Mouse (Mus musculus): Measurements from ENCODE around the gene Ube2r2.

Gene Ube2r2

DNA sequence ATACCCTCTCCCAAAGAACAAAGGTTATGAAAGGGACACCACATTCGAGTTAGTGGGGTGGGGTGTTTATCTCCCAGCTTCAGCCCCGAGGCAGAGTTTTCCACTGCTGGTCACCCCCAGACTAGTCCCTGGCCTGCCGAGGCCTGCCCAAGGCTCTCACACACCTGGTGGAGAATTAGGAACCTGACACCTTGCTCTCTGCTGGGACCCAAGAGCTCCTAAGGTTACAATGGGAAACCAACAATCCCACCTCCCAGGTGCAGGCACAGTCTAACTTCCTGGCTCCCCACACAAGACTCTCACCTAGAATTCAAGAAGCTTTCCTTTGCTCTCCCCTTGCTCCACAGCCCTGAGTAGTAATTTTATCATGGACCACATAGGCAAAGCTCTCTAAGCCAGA lies 18.7 kb upstream of the Ube2r2 start:
- no peak for DNase-seq (ENCODE audit: low read depth in 1 of 2, low spot score in 2 of 2)

- DNase-seq (ENCODE audit: low read depth in 1 of 2, low spot score in 2 of 2), result peak in 1 of 2 experiments; percentile 50
Observed at GRCm38 (mm10) chr4:41118706-41119292, 16.7 kb upstream of the Ube2r2 start.

GRCm38 (mm10) chr4:41124180-41124951 lies 11.2 kb upstream of the Ube2r2 start, which contains the start of gene Nol6:
Nol6 (minus strand) TSS chr4:41124455.
- peak; percentile 95 to 98 for DNase-seq (ENCODE audit: low read depth in 1 of 2, low spot score in 2 of 2)

DNA sequence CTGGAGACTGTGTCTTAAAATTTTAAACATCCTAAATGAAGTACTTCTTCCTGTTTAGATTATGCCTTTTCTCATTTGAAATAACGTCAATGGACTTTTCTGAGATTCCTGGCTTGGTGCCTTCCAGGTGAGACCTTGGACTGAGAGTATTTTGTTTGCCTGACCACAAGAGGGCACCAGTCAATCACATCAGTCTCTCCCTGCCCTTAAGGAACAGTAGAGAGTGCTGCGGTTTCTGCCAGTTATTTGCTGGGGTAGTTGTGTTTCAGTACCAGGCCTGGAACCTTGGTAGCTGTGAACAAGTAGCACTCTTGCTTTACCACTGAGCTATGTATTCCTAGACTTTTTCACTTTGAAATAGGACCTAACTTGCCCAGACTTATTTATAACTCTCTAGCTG lies 6.1 kb upstream of the Ube2r2 start:
- DNase-seq (ENCODE audit: low read depth in 1 of 2, low spot score in 2 of 2), result peak in 1 of 2 experiments; percentile 37

DNA sequence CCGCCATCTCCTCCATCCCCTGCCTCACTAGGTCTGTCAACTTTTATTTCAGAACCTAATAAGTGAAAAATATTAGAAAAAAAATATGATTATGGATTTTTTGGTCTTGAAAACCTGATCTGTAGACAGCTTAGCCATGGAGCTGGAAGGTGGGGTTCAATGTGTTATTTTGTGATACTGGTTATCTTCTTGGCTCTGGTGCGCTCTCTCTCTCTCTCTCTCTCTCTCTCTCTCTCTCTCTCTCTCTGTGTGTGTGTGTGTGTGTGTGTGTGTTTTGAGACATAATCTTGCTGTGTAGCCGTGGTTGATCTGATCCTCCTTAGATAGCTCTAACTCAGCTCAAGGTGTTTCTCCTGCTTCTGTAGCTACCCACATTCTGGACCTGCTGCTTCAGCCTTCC lies 5.7 kb upstream of the Ube2r2 start:
- DNase-seq (ENCODE audit: low read depth in 1 of 2, low spot score in 2 of 2), result no peak

DNA sequence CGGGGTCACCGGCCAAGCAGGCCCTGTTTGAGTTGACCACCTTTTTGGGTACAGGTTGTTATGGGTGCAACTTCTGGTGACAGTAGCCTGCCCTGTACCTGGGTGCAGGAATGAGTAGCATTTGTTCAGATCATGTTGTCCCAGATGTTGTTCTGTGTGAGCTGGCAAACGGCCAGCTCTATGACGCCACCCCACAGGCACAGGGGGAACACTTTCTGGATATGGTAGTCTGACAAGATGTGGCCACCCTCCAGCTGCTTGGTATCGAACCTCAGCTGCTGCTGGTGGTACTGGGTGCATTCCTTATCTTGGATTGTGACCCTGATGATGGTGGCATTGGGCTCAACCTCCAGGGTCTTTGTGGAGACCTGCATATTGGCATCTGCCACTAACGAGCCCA lies 3.1 kb upstream of the Ube2r2 start:
- DNase-seq (ENCODE audit: low read depth in 1 of 2, low spot score in 2 of 2), result no peak

GRCm38 (mm10) chr4:41133529-41134291 lies 1.8 kb upstream of the Ube2r2 start:
- no peak for DNase-seq (ENCODE audit: low read depth in 1 of 2, low spot score in 2 of 2)

DNA sequence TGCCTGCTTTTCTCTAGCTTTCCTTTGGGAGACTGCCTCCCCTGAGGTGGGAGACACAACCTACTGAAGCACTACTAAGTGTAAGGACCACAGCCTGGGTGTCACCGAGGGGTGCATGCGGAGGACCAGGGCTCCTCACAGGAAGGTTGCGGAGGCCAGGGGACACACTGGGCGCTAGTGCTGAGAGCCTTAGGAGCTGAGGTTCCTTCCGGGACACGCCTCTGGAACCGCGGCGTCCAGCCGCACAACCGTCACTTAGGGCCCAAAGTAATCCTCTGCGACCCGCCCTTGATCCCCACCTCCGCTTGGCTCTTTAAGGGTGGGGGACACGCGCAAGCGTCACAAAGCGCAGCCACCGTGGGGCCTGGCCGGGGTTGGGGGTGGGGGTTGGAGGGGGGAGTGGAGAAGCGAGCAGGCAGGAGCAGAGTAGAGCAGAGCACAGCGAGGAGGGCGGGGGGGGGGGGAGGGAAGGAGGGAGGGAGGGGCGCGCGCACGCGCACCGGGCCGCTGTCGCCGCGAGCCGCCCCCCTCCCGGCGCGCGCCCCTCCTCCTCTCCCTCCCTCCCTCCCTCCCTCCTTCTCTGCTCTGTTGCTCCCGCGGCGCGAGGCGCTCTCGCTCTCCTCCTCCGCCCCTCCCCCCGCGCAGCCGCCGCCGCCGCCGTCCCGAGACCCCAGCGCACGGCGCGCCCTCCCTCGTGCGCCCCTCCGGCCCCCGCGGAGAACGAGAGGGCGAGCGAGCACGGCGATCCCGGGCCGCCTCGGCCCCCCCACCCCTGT lies 420 bp upstream of the Ube2r2 start:
- DNase-seq (ENCODE audit: low read depth in 1 of 2, low spot score in 2 of 2), result peak in 1 of 2 experiments; percentile 46

- DNase-seq (ENCODE audit: low read depth in 1 of 2, low spot score in 2 of 2), result no peak
Observed at GRCm38 (mm10) chr4:41136454-41136805, 887 bp downstream of the Ube2r2 start.

DNA sequence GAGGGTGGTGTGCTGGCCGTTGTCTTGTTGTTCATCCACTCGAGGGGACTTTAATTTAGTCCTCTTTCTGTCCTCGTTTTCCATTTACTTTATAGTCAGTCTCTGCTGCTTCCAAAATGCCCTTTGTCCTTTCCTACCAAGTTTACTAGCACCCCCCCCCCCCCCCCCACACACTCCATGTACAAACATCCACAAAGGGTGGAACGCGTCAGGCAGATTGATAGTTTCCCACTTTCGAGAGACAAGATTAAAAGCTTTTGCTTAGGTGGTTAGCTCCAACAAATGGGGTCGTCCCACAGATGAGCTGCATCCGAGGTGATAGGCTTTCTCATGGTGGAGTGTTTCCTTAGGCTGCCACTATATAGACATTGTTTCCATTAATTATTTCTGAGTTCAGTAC lies 1.3 kb downstream of the Ube2r2 start:
- no peak for DNase-seq (ENCODE audit: low read depth in 1 of 2, low spot score in 2 of 2)

- DNase-seq (ENCODE audit: low read depth in 1 of 2, low spot score in 2 of 2), result no peak
Observed at GRCm38 (mm10) chr4:41140174-41140875, 4.8 kb downstream of the Ube2r2 start.

- no peak for DNase-seq (ENCODE audit: low read depth in 1 of 2, low spot score in 2 of 2)
Observed at GRCm38 (mm10) chr4:41142601-41143000, 7.1 kb downstream of the Ube2r2 start.

- DNase-seq (ENCODE audit: low read depth in 1 of 2, low spot score in 2 of 2), result no peak
Observed at GRCm38 (mm10) chr4:41149891-41150290, 14.3 kb downstream of the Ube2r2 start.

DNA sequence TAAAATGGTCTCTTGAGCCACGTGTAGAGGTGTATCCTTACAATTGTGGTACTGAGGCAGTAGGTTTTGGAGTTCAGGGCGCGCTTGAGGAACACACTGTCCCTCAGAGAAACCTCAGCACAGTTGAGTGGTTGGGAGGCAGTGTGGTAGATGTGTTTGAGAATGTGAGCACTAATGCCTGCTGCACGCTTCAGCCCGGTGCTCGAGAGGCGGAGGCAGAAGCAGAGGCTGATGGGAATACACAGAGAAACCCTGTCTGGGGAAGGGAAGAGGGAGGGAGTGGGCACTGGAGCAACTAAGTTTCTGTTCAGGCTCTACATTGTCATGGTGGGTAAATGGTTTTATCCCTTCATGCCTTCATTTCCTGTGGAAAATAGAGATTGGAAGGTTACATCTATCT lies 15.6 kb downstream of the Ube2r2 start:
- DNase-seq (ENCODE audit: low read depth in 1 of 2, low spot score in 2 of 2), result no peak

- no peak for DNase-seq (ENCODE audit: low read depth in 1 of 2, low spot score in 2 of 2)
Observed at GRCm38 (mm10) chr4:41153146-41153545, 17.6 kb downstream of the Ube2r2 start.

DNA sequence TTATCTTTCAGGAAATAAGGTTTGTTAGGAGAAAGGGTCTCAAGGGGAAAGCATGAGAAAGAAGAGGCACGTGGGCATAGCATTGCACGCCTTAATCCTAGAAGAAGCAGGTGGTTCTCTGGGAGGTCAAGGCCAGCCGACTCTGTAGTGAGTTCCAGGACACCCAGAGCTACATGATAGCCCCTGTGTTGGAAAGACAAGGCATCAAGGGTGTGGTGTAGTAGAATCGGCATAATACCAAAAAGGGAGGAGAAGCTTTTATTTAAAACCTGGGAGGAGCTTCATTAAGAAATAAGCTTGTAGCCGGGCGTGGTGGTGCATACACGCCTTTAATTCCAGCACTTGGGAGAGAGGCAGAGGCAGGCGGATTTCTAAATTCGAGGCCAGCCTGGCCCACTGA lies 21.4 kb downstream of the Ube2r2 start:
- no peak for DNase-seq (ENCODE audit: low read depth in 1 of 2, low spot score in 2 of 2)

- DNase-seq (ENCODE audit: low read depth in 1 of 2, low spot score in 2 of 2), result no peak
Observed at GRCm38 (mm10) chr4:41158251-41158650, 22.7 kb downstream of the Ube2r2 start.

GRCm38 (mm10) chr4:41161232-41161631 lies 25.7 kb downstream of the Ube2r2 start:
- no peak for DNase-seq (ENCODE audit: low read depth in 1 of 2, low spot score in 2 of 2)

DNA sequence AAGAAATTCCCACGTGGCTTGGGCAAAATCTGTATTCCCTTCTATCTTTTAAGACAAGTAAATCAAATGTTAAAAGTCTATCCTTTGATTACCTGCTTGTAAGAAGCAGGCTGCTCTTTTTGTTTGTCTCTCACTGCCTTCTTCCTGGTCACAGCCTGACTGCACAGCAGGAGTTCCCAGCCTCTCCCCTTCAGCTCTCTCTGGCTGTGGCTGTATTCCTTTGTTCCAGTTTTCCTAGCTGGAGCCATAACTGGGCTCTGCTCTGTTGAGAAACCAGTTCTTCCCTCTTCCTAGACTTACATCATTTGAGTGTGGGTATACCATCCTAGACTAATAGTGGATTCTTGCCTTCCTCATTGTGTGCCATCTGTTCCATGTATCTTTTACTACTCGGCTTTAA lies 29.4 kb downstream of the Ube2r2 start:
- DNase-seq (ENCODE audit: low read depth in 1 of 2, low spot score in 2 of 2), result no peak

GRCm38 (mm10) chr4:41165693-41166475 lies 30.3 kb downstream of the Ube2r2 start:
- no peak for DNase-seq (ENCODE audit: low read depth in 1 of 2, low spot score in 2 of 2)
